Mouse (Mus musculus) neural tube, embryonic 13.5 days (tissue): ENCODE results near the gene Snrpf. TPM values are rescaled to one million over a fixed set of nuclear protein-coding genes. Genes with fewer than 3 reads are reported as not detected.

Experiments
- ATAC-seq: fragments of 200-750 bp; cut with Nextera tagmentation; 2 replicates; pipeline ENCODE4 v1.8.0; 2017; ENCODE audit warnings: low read depth, mild to moderate bottlenecking, moderate TSS enrichment, moderate library complexity
- H3K27ac ChIP-seq: fragments of 300-500 bp; sonication (generic); replicated peaks from 2 replicates; pipeline ENCODE4 v1.5.1; 2015; ENCODE audit warnings: moderate library complexity, mild to moderate bottlenecking, inconsistent platforms
- H3K27me3 ChIP-seq: fragments of 300-500 bp; sonication (generic); 2 replicates; pipeline ENCODE4 v1.6.1; 2015; ENCODE audit warnings: mild to moderate bottlenecking, inconsistent platforms
- H3K36me3 ChIP-seq: fragments of 300-500 bp; sonication (generic); 2 replicates; pipeline ENCODE4 v1.6.1; 2015; ENCODE audit warnings: mild to moderate bottlenecking, inconsistent platforms
- H3K4me1 ChIP-seq: fragments of 300-500 bp; sonication (generic); replicated peaks from 2 replicates; pipeline ENCODE4 v1.6.1; 2015; ENCODE audit warnings: inconsistent platforms
- H3K4me2 ChIP-seq: fragments of 300-500 bp; sonication (generic); 2 replicates; pipeline ENCODE4 v1.6.1; 2015; ENCODE audit warnings: inconsistent platforms, mild to moderate bottlenecking, moderate library complexity
- H3K4me3 ChIP-seq: fragments of 300-500 bp; sonication (generic); 2 replicates; pipeline ENCODE4 v1.5.1; 2015; ENCODE audit warnings: mild to moderate bottlenecking, inconsistent platforms
- H3K9ac ChIP-seq: fragments of 300-500 bp; sonication (generic); 2 replicates; pipeline ENCODE4 v1.6.1; 2015; ENCODE audit warnings: moderate library complexity, mild to moderate bottlenecking, inconsistent platforms
- H3K9me3 ChIP-seq: fragments of 300-500 bp; sonication (generic); 2 replicates; pipeline ENCODE4 v1.6.1; 2016; ENCODE audit warnings: inconsistent platforms
- WGBS: fragments of 180-500 bp; shearing (Covaris S2); methylation state at CpG from one replicate; pipeline ENCODE4 v1.1.7; 2015; 5-methylcytosine and 5-hydroxymethylcytosine counted together
- polyA plus RNA-seq: library from polyadenylated mRNA; unstranded; fragments of >200 nt; fragmentation: Nextera tagmentation; extraction: Ambion mirVana; gene quantifications from 2 replicates; pipeline ENCODE4 v1.2.1, GENCODE M21; 2015

Snrpf gene
- polyA plus RNA-seq, 1 experiment from 2014 or later = 80.0 TPM

- H3K36me3 ChIP-seq = no peaks in the 10 kb centered on the region
- no peaks in the 10 kb centered on the region for H3K9me3 ChIP-seq
- no peak overlapping the region for H3K9ac ChIP-seq
- 92% methylated on average over 7 of the region's 7 CpGs for WGBS
- H3K4me2 ChIP-seq = no peak overlapping the region
- ATAC-seq = no peak
- H3K27ac ChIP-seq = no peak overlapping the region
- H3K4me1 ChIP-seq = no peaks in the 10 kb centered on the region
- H3K27me3 ChIP-seq = no peaks in the 10 kb centered on the region
- H3K4me3 ChIP-seq = no peak overlapping the region
These were observed 19.7 kb upstream of the Snrpf start for GRCm38 (mm10) chr10:93609236-93609635.

- H3K36me3 ChIP-seq = no peaks in the 10 kb centered on the region
- 54% methylated on average over 9 of the region's 9 CpGs for WGBS
- no peaks in the 10 kb centered on the region for H3K4me1 ChIP-seq
- H3K9ac ChIP-seq = no peak overlapping the region
- no peaks in the 10 kb centered on the region for H3K27me3 ChIP-seq
- no peak overlapping the region for H3K4me2 ChIP-seq
- H3K27ac ChIP-seq = no peak overlapping the region
- no peak for ATAC-seq
- no peak overlapping the region for H3K4me3 ChIP-seq
- H3K9me3 ChIP-seq = no peaks in the 10 kb centered on the region
These were observed 18.5 kb upstream of the Snrpf start for GRCm38 (mm10) chr10:93608051-93608450.

GRCm38 (mm10) chr10:93606326-93606725 lies 16.8 kb upstream of the Snrpf start:
- no peaks in the 10 kb centered on the region for H3K27me3 ChIP-seq
- H3K4me2 ChIP-seq = no peak overlapping the region
- H3K4me3 ChIP-seq = no peak overlapping the region
- no peaks in the 10 kb centered on the region for H3K36me3 ChIP-seq
- ATAC-seq = no peak
- H3K9ac ChIP-seq = no peak overlapping the region
- H3K9me3 ChIP-seq = no peaks in the 10 kb centered on the region
- no peak overlapping the region for H3K27ac ChIP-seq
- WGBS = 93% methylated on average over 9 of the region's 9 CpGs
- no peaks in the 10 kb centered on the region for H3K4me1 ChIP-seq

- WGBS = 96% methylated on average over 1 of the region's 1 CpGs
- no peak for ATAC-seq
- Histone ChIP-seq H3K27me3 (no peaks in the 10 kb centered on the region), H3K27ac (no peak overlapping the region), H3K4me3 (no peak overlapping the region), H3K4me2 (no peak overlapping the region), H3K9ac (no peak overlapping the region), H3K4me1 (no peaks in the 10 kb centered on the region), H3K9me3 (no peaks in the 10 kb centered on the region), H3K36me3 (no peaks in the 10 kb centered on the region)
These were observed 13.8 kb upstream of the Snrpf start for GRCm38 (mm10) chr10:93603256-93603655.

- ATAC-seq = no peak
- Histone ChIP-seq H3K4me2 (no peak overlapping the region), H3K27ac (no peak overlapping the region), H3K4me1 (no peaks in the 10 kb centered on the region), H3K9ac (no peak overlapping the region), H3K36me3 (no peaks in the 10 kb centered on the region), H3K4me3 (no peak overlapping the region), H3K9me3 (no peaks in the 10 kb centered on the region), H3K27me3 (no peaks in the 10 kb centered on the region)
- WGBS = 88% methylated on average over 5 of the region's 5 CpGs
These were observed 12.8 kb upstream of the Snrpf start for GRCm38 (mm10) chr10:93602309-93602708.

- Histone ChIP-seq H3K9me3 (no peaks in the 10 kb centered on the region), H3K36me3 (no peaks in the 10 kb centered on the region), H3K9ac (no peak overlapping the region), H3K27me3 (peaks cover 5% of the 10 kb centered on the region; the same call in 1 of the 2 replicates), H3K4me3 (no peak overlapping the region), H3K4me1 (no peaks in the 10 kb centered on the region; the same call in 1 of the 2 replicates), H3K27ac (no peak overlapping the region), H3K4me2 (no peak overlapping the region)
- ATAC-seq = no peak
- 86% methylated on average over 3 of the region's 3 CpGs for WGBS
These were observed 7.1 kb upstream of the Snrpf start for GRCm38 (mm10) chr10:93596641-93597040.

- H3K4me3 ChIP-seq = no peak overlapping the region
These were observed 6.3 kb upstream of the Snrpf start for GRCm38 (mm10) chr10:93595831-93596230.

GRCm38 (mm10) chr10:93594022-93594482 lies 4.5 kb upstream of the Snrpf start:
- Histone ChIP-seq H3K27ac (no peak overlapping the region), H3K9ac (peak overlapping the region; percentile 73), H3K4me3 (peak overlapping the region; percentile 40), H3K9me3 (no peaks in the 10 kb centered on the region), H3K27me3 (peaks cover 5% of the 10 kb centered on the region; the same call in 1 of the 2 replicates), H3K36me3 (no peaks in the 10 kb centered on the region), H3K4me2 (peak overlapping the region; percentile 72), H3K4me1 (peaks cover 4% of the 10 kb centered on the region)
- ATAC-seq = peak; percentile 49
- WGBS = 2% methylated on average over 22 of the region's 22 CpGs

More at GRCm38 (mm10) chr10:93595831-93596230, 6.3 kb upstream of the Snrpf start:
- Histone ChIP-seq H3K9me3 (no peaks in the 10 kb centered on the region), H3K9ac (no peak overlapping the region), H3K4me1 (no peaks in the 10 kb centered on the region; the same call in 1 of the 2 replicates), H3K36me3 (no peaks in the 10 kb centered on the region), H3K27ac (no peak overlapping the region), H3K4me2 (no peak overlapping the region), H3K27me3 (peaks cover 5% of the 10 kb centered on the region; the same call in 1 of the 2 replicates)
- WGBS = 66% methylated on average over 4 of the region's 4 CpGs
- ATAC-seq = no peak

GRCm38 (mm10) chr10:93592456-93592855 lies 3.0 kb upstream of the Snrpf start:
- Histone ChIP-seq H3K36me3 (no peaks in the 10 kb centered on the region), H3K4me1 (peaks cover 18% of the 10 kb centered on the region), H3K9ac (no peak overlapping the region), H3K9me3 (no peaks in the 10 kb centered on the region), H3K4me2 (no peak overlapping the region), H3K27ac (no peak overlapping the region), H3K27me3 (peaks cover 5% of the 10 kb centered on the region; the same call in 1 of the 2 replicates), H3K4me3 (no peak overlapping the region)
- ATAC-seq = no peak
- 60% methylated on average over 12 of the region's 12 CpGs for WGBS

- ATAC-seq = peak; percentile 52
- 2% methylated on average over 11 of the region's 11 CpGs for WGBS
- H3K4me3 ChIP-seq = peak overlapping the region; percentile 73
- H3K27me3 ChIP-seq = no peaks in the 10 kb centered on the region
- H3K27ac ChIP-seq = peak overlapping the region; percentile 88
- peaks cover 22% of the 10 kb centered on the region for H3K4me1 ChIP-seq
- H3K9ac ChIP-seq = peak overlapping the region; percentile 88
- H3K9me3 ChIP-seq = no peaks in the 10 kb centered on the region
- H3K36me3 ChIP-seq = peaks cover 24% of the 10 kb centered on the region
- peak overlapping the region; percentile 78 for H3K4me2 ChIP-seq
These were observed 710 bp downstream of the Snrpf start for GRCm38 (mm10) chr10:93588796-93589195.

GRCm38 (mm10) chr10:93577271-93577886 lies 12.1 kb downstream of the Snrpf start:
- H3K4me3 ChIP-seq = no peak overlapping the region
- no peaks in the 10 kb centered on the region for H3K4me1 ChIP-seq
- H3K36me3 ChIP-seq = peaks cover 18% of the 10 kb centered on the region
- H3K9ac ChIP-seq = no peak overlapping the region
- no peak overlapping the region for H3K27ac ChIP-seq
- no peaks in the 10 kb centered on the region for H3K27me3 ChIP-seq
- no peaks in the 10 kb centered on the region for H3K9me3 ChIP-seq
- 70% methylated on average over 13 of the region's 13 CpGs for WGBS
- ATAC-seq = 0 out of 2 replicates have a peak, but pooled peaks have one; percentile 32
- H3K4me2 ChIP-seq = no peak overlapping the region

- H3K27ac ChIP-seq = no peak overlapping the region
- H3K4me3 ChIP-seq = no peak overlapping the region
- H3K4me2 ChIP-seq = no peak overlapping the region
- H3K36me3 ChIP-seq = peaks cover 9% of the 10 kb centered on the region; the same call in 1 of the 2 replicates
- no peak overlapping the region for H3K9ac ChIP-seq
- no peaks in the 10 kb centered on the region for H3K27me3 ChIP-seq
- no peak for ATAC-seq
- H3K9me3 ChIP-seq = no peaks in the 10 kb centered on the region
- WGBS = 93% methylated on average over 8 of the region's 8 CpGs
- no peaks in the 10 kb centered on the region for H3K4me1 ChIP-seq
These were observed 13.5 kb downstream of the Snrpf start for GRCm38 (mm10) chr10:93575960-93576359.

- Histone ChIP-seq H3K9ac (no peak overlapping the region), H3K4me2 (no peak overlapping the region), H3K27ac (no peak overlapping the region), H3K4me3 (no peak overlapping the region), H3K9me3 (no peaks in the 10 kb centered on the region), H3K27me3 (no peaks in the 10 kb centered on the region), H3K4me1 (no peaks in the 10 kb centered on the region), H3K36me3 (peaks cover 7% of the 10 kb centered on the region; the same call in 1 of the 2 replicates)
- 64% methylated on average over 4 of the region's 4 CpGs for WGBS
- no peak for ATAC-seq
These were observed 14.5 kb downstream of the Snrpf start for GRCm38 (mm10) chr10:93574966-93575365.
